ENCODE assay signal across 8 mouse cellular contexts in genomic region chr19:3851979-3852681, GRCm38 (mm10). TPM values are rescaled to one million over a fixed set of nuclear protein-coding genes. Genes with fewer than 3 reads are reported as not detected.
DNase-seq lines count a peak whose midpoint lies in the region.

No protein-coding gene starts in this region.

- H3K27ac ChIP-seq in limb, embryonic 10.5 days, result peak overlapping the region; percentile 97
- peak overlapping the region; percentile 97 for H3K27ac ChIP-seq in midbrain, embryonic 10.5 days (replicated peaks)

- H3K4me1 ChIP-seq in limb, embryonic 10.5 days, result peaks cover 37% of the 10 kb centered on the region
- H3K4me1 ChIP-seq in midbrain, embryonic 10.5 days, result peaks cover 47% of the 10 kb centered on the region

- H3K36me3 ChIP-seq in limb, embryonic 10.5 days, result peaks cover 8% of the 10 kb centered on the region
- H3K36me3 ChIP-seq in midbrain, embryonic 10.5 days, result peaks cover 10% of the 10 kb centered on the region

- H3K9me3 ChIP-seq in limb, embryonic 10.5 days (replicated peaks), result no peaks in the 10 kb centered on the region
- H3K9me3 ChIP-seq in midbrain, embryonic 10.5 days (replicated peaks), result no peaks in the 10 kb centered on the region

- under 1% methylated on average over 74 of the region's 74 CpGs for WGBS in limb, embryonic 10.5 days
- under 1% methylated on average over 74 of the region's 74 CpGs for WGBS in midbrain, embryonic 10.5 days

- peak; percentile 63 for DNase-seq in embryo, embryonic 10 days (ENCODE audit: low spot score)
- no peak for DNase-seq in embryo, embryonic 9.5 days (ENCODE audit: extremely low spot score)
- peak; percentile 79 for DNase-seq in cerebellum, adult 9-11 months
- DNase-seq in gastrocnemius, postnatal 10 days, result peak; percentile 56
- peak; percentile 50 for DNase-seq in induced T-regulatory cell, adult 2 months (ENCODE audit: low read depth)
- DNase-seq in limb, embryonic 10.5 days (ENCODE audit: low spot score), result peak; percentile 80
- no peak for DNase-seq in midbrain, embryonic 10.5 days (ENCODE audit: low spot score)
- DNase-seq in spleen, postnatal 36 days (ENCODE audit: low spot score in 2 of 2), result peak; percentile 32 to 46

- no peaks in the 10 kb centered on the region for H3K27me3 ChIP-seq in limb, embryonic 10.5 days (ENCODE audit: low read depth, poor library complexity, severe bottlenecking)
- no peaks in the 10 kb centered on the region for H3K27me3 ChIP-seq in midbrain, embryonic 10.5 days (ENCODE audit: low read depth, poor library complexity, severe bottlenecking)

- H3K4me3 ChIP-seq in limb, embryonic 10.5 days, result peak overlapping the region; percentile 83
- H3K4me3 ChIP-seq in midbrain, embryonic 10.5 days, result peak overlapping the region; percentile 90

RNA-seq across cellular contexts. Expression of gene Chka, which starts 0.6 kb away (rescaled TPM):
- total RNA-seq in gastrocnemius, postnatal 10 days (2021), result 1 to 10 TPM; 6.0 to 7.0 TPM
- polyA plus RNA-seq in limb, embryonic 10.5 days (2016; fragmentation: Nextera tagmentation; extraction: Ambion mirVana), result 48.5 and 50.0 TPM in 2 replicates
- polyA plus RNA-seq in midbrain, embryonic 10.5 days (2016; fragmentation: Nextera tagmentation; extraction: Ambion mirVana), result 58.6 and 59.1 TPM in 2 replicates

RNA-seq across cellular contexts. Expression of gene Tcirg1, which starts 54.8 kb away (rescaled TPM):
- 10 to 100 TPM; 13.6 to 31.1 TPM for total RNA-seq in gastrocnemius, postnatal 10 days (2021)
- polyA plus RNA-seq in limb, embryonic 10.5 days (2016; fragmentation: Nextera tagmentation; extraction: Ambion mirVana), result 27.9 and 39.4 TPM in 2 replicates
- polyA plus RNA-seq in midbrain, embryonic 10.5 days (2016; fragmentation: Nextera tagmentation; extraction: Ambion mirVana), result 17.0 and 17.6 TPM in 2 replicates

Comparison
In these comparisons a context has a peak if more than half of its experiments do, and no peak if none do; other contexts are left out.
1. DNase-seq: peak in embryo, embryonic 10 days (single experiment), cerebellum, adult 9-11 months (single experiment), gastrocnemius, postnatal 10 days (single experiment), induced T-regulatory cell, adult 2 months (single experiment), limb, embryonic 10.5 days (single experiment) and spleen, postnatal 36 days (2 of 2); none in embryo, embryonic 9.5 days (single experiment) and midbrain, embryonic 10.5 days (single experiment).